Mouse (Mus musculus): ENCODE measurements around the gene Pnma1. TPM values are rescaled to one million over a fixed set of nuclear protein-coding genes. Genes with fewer than 3 reads are reported as not detected.

The Pnma1 gene
- total and polyA plus RNA-seq, 2 experiments from 2014 or later, result 12.0 to 13.9 TPM

DNA sequence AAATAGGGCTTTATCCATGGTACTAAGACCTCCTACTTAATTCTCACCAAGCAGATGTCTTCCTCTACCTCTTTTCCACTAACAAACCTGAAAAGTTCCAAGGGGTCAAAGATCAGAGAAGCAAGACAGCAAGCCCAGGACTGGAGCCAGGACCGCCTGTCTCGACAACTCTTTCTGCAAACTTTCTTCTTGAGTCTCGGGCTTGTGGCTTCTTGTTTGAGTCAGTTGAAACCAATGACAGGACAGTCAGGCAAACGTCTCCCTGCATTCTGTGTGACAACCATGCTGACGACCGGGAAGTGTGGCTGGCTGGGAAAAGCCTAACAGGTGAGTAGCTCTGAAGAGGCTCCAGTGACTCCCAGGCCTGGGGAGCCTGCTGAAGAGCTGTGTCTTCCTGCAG is 37.3 kb upstream of the Pnma1 start:
- no peaks in the 10 kb centered on the region for H3K36me3 ChIP-seq (ENCODE audit: insufficient read depth)
- H3K4me1 ChIP-seq (ENCODE audit: insufficient read depth), result peaks cover 21% of the 10 kb centered on the region
- 43% methylated on average over 6 of the region's 6 CpGs for WGBS
- H3K4me2 ChIP-seq (ENCODE audit: low read depth), result no peak overlapping the region
- no peak for DNase-seq
- H3K9ac ChIP-seq, result no peak overlapping the region
- no peaks in the 10 kb centered on the region for H3K9me3 ChIP-seq (ENCODE audit: low read length)
- TF ChIP-seq CTCF (IDR thresholded peaks at IDR 0.05; ENCODE audit: low read depth), result no peak
- H3K4me3 ChIP-seq (ENCODE audit: low read depth, low read length), result no peak overlapping the region
- H3K27me3 ChIP-seq (ENCODE audit: insufficient read depth, low read length), result no peaks in the 10 kb centered on the region
- H3K27ac ChIP-seq (ENCODE audit: low read depth, low read length), result no peak overlapping the region
- no peak for ATAC-seq

DNA sequence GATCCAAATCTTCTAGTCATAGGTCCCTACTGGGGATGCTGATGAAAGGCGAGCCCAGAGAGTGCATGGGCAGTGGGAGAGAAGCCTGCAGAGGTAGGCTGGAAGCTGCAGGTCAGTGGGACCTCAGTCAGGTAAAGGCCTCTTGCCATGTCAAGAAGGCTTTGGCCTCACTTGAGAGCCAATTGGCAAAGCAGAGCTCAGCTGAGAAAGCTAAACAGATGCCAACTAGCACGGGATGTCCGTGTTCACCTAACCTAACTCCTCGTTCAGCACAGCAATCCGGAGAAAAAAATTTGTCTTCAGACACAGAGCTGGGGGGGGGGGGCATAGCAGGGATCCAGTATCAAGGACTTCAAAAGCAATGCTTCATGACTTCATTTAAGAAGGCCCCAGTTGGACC is 36.7 kb upstream of the Pnma1 start:
- no peaks in the 10 kb centered on the region for H3K27me3 ChIP-seq (ENCODE audit: insufficient read depth, low read length)
- DNase-seq, result no peak
- H3K4me3 ChIP-seq (ENCODE audit: low read depth, low read length), result no peak overlapping the region
- WGBS, result 47% methylated on average over 5 of the region's 5 CpGs
- peaks cover 22% of the 10 kb centered on the region for H3K4me1 ChIP-seq (ENCODE audit: insufficient read depth)
- no peak overlapping the region for H3K27ac ChIP-seq (ENCODE audit: low read depth, low read length)
- no peaks in the 10 kb centered on the region for H3K36me3 ChIP-seq (ENCODE audit: insufficient read depth)
- no peak for TF ChIP-seq CTCF (IDR thresholded peaks at IDR 0.05; ENCODE audit: low read depth)
- H3K4me2 ChIP-seq (ENCODE audit: low read depth), result no peak overlapping the region
- no peaks in the 10 kb centered on the region for H3K9me3 ChIP-seq (ENCODE audit: low read length)
- ATAC-seq, result no peak
- H3K9ac ChIP-seq, result no peak overlapping the region

DNA sequence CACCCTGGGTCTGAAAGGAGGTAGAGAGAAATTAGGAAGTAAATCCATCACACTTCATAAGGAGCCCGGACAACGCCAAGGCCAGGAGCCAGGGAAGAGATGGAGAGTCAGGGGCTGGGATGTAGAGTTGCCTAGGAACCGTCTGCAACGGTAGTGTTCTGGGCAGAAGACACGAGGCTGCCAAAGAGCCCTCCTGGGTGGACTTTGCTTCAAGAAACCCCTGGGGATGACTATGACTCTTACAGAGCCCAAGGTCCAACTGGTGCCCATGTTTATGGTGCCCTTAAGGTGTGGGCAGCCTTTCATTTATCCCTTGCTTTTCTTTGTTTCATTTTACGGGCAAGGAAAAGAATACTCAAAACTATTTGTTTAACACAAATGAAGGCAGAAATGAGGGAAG is 33.7 kb upstream of the Pnma1 start:
- no peak overlapping the region for H3K4me2 ChIP-seq (ENCODE audit: low read depth)
- H3K27ac ChIP-seq (ENCODE audit: low read depth, low read length), result no peak overlapping the region
- no peaks in the 10 kb centered on the region for H3K9me3 ChIP-seq (ENCODE audit: low read length)
- no peak overlapping the region for H3K4me3 ChIP-seq (ENCODE audit: low read depth, low read length)
- 36% methylated on average over 6 of the region's 6 CpGs for WGBS
- ATAC-seq (no peak), DNase-seq (no peak)
- TF ChIP-seq CTCF (IDR thresholded peaks at IDR 0.05; ENCODE audit: low read depth), result no peak
- H3K27me3 ChIP-seq (ENCODE audit: insufficient read depth, low read length), result no peaks in the 10 kb centered on the region
- no peak overlapping the region for H3K9ac ChIP-seq
- no peaks in the 10 kb centered on the region for H3K36me3 ChIP-seq (ENCODE audit: insufficient read depth)
- H3K4me1 ChIP-seq (ENCODE audit: insufficient read depth), result peaks cover 16% of the 10 kb centered on the region

DNA sequence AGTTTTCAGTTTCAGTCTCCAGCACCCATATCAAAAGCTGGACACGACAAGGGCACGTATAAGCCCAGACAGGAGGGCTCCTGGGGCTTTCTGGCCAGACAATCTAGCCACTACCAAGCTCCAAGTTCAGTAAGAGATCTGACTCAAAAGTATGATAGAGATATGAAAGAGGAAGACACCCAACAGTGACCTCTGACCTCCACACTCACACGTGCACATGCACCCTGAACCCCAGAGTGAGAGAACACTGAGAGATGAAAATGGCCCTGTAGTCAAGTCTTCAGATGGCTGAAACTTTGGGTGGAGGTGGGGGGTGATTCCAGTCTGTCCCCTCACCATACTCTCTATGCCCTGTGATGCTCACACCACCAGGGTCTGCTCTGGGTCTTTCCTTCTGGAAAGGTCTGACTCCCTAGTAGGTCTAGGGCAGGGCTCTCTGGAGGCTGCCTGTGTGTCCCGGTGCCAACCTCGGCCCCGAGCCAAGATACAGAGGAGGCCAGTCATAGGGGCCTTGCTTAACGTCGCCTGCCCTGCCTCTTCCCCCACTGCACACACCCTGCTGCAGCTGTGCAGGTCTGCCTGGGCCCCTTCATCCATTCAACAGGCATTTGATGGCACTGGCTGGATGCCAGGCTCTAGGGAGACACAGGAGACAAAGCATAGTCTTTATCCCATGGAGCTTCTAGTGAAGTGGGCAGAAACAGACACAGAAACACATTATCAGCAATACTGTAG is 32.6 kb upstream of the Pnma1 start:
- DNase-seq (peak; percentile 52), ATAC-seq (peak; percentile 65)
- WGBS, result 42% methylated on average over 8 of the region's 8 CpGs
- Histone ChIP-seq H3K4me1 (ENCODE audit: insufficient read depth) (peaks cover 27% of the 10 kb centered on the region), H3K4me3 (ENCODE audit: low read depth, low read length) (no peak overlapping the region), H3K4me2 (ENCODE audit: low read depth) (no peak overlapping the region), H3K36me3 (ENCODE audit: insufficient read depth) (no peaks in the 10 kb centered on the region), H3K9ac (no peak overlapping the region), H3K27me3 (ENCODE audit: insufficient read depth, low read length) (no peaks in the 10 kb centered on the region), H3K9me3 (ENCODE audit: low read length) (no peaks in the 10 kb centered on the region), H3K27ac (ENCODE audit: low read depth, low read length) (no peak overlapping the region)
- 0 out of 2 replicates have a peak, but pooled peaks have one; percentile 8 for TF ChIP-seq CTCF (IDR thresholded peaks at IDR 0.05; ENCODE audit: low read depth)

DNA sequence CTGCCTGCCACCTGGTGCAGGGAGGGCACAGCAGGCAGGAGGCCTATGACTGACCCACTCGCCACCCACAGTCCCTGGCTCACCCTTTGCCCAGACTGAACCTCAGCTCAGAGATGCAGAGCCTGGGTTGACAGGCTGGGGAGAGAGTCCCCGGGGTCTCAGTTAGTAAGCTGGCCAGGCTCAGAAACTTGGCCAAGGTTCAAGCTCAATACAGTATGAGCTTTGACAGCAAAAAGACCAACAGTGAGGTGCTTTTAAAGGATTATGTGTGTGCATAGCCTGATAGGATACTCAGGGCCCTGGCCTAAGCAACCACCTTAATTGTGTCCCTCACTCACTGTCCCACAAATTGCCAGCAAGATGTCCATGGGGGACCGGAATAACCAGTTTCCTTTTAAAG is 31.8 kb upstream of the Pnma1 start:
- H3K4me2 ChIP-seq (ENCODE audit: low read depth), result no peak overlapping the region
- no peaks in the 10 kb centered on the region for H3K27me3 ChIP-seq (ENCODE audit: insufficient read depth, low read length)
- WGBS, result 33% methylated on average over 3 of the region's 3 CpGs
- TF ChIP-seq CTCF (IDR thresholded peaks at IDR 0.05; ENCODE audit: low read depth), result no peak
- H3K9me3 ChIP-seq (ENCODE audit: low read length), result no peaks in the 10 kb centered on the region
- ATAC-seq, result no peak
- peaks cover 28% of the 10 kb centered on the region for H3K4me1 ChIP-seq (ENCODE audit: insufficient read depth)
- no peak for DNase-seq
- H3K9ac ChIP-seq, result no peak overlapping the region
- H3K36me3 ChIP-seq (ENCODE audit: insufficient read depth), result no peaks in the 10 kb centered on the region
- no peak overlapping the region for H3K4me3 ChIP-seq (ENCODE audit: low read depth, low read length)
- H3K27ac ChIP-seq (ENCODE audit: low read depth, low read length), result no peak overlapping the region

DNA sequence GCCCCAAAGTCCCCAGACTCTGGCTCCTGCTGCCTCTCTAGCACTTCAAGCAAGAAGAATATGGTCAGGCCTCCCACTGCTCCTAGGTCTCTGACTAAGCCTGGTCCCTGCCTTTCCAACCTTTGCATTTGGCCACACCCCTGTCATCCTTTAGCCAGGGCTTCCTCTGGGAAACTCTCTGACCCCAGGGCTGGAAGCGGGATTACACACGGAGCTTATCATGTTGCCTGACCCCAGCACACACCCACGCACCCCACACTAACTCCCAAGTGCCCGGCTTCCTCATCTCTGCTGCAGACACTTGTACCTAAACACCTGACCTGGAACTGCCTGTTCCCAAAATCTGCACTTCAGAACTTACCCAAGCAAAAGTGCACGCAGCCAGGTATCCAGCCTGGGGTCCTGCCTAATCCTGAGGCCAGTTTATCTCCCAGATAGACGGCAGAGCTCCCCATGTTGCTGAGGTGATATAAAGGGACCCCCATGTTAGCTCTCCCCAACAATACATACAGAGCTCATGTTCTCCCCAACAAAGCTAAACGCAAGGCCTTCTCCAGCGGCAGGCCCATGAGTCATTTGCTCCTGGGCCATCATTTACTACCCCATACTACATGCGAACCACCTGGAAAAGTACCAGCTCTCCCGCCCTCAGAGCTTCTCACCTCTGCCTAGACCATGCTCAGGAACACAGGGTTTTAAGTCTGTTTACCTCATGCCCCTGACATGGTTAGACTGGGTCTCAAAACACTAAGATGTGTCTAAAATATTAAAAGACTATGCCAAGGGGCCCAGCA is 30.6 kb upstream of the Pnma1 start:
- TF ChIP-seq CTCF (IDR thresholded peaks at IDR 0.05; ENCODE audit: low read depth), result no peak
- H3K9me3 ChIP-seq (ENCODE audit: low read length), result no peaks in the 10 kb centered on the region
- DNase-seq (no peak), ATAC-seq (no peak)
- 0 out of 2 replicates have a peak, but pooled peaks cover 1% of the 10 kb centered on the region for H3K36me3 ChIP-seq (ENCODE audit: insufficient read depth)
- peaks cover 28% of the 10 kb centered on the region for H3K4me1 ChIP-seq (ENCODE audit: insufficient read depth)
- H3K27me3 ChIP-seq (ENCODE audit: insufficient read depth, low read length), result no peaks in the 10 kb centered on the region
- H3K27ac ChIP-seq (ENCODE audit: low read depth, low read length), result no peak overlapping the region
- no peak overlapping the region for H3K4me3 ChIP-seq (ENCODE audit: low read depth, low read length)
- no peak overlapping the region for H3K4me2 ChIP-seq (ENCODE audit: low read depth)
- 74% methylated on average over 10 of the region's 10 CpGs for WGBS
- no peak overlapping the region for H3K9ac ChIP-seq

DNA sequence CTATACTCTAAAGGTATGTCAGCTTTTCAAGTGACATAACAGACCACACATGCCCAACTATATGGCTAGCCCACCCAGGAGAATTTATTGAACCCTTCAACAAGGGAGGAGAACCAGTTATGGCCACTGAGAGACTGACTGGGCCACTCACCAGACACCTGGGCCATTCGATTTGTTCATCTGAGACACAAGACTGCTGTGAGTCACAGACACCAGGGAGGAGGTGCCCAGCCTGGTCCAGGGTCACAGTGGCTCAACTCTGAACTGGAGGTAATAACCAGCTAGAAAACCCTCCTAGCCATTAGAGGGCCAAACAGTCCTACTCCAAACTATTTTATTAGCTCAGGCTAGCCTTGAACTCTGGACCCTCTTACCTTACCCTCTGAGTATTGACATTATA is 29.8 kb upstream of the Pnma1 start:
- Histone ChIP-seq H3K4me2 (ENCODE audit: low read depth) (no peak overlapping the region), H3K9ac (no peak overlapping the region), H3K27me3 (ENCODE audit: insufficient read depth, low read length) (no peaks in the 10 kb centered on the region), H3K27ac (ENCODE audit: low read depth, low read length) (no peak overlapping the region), H3K4me1 (ENCODE audit: insufficient read depth) (peaks cover 28% of the 10 kb centered on the region), H3K36me3 (ENCODE audit: insufficient read depth) (peaks cover 8% of the 10 kb centered on the region; the same call in 1 of the 2 replicates), H3K4me3 (ENCODE audit: low read depth, low read length) (no peak overlapping the region), H3K9me3 (ENCODE audit: low read length) (no peaks in the 10 kb centered on the region)
- DNase-seq (no peak), ATAC-seq (no peak)
- 68% methylated on average over 1 of the region's 1 CpGs for WGBS
- no peak for TF ChIP-seq CTCF (IDR thresholded peaks at IDR 0.05; ENCODE audit: low read depth)
